Mouse (Mus musculus): Measurements from ENCODE around the gene Trio.

Trio gene

GRCm38 (mm10) chr15:27890666-27891065, 135.0 kb downstream of the Trio start:
- Histone ChIP-seq H3K36me3 (ENCODE audit: control insufficient read depth, insufficient read depth, low read length, poor library complexity, severe bottlenecking) (no peaks in the 10 kb centered on the region; the same call in 1 of the 2 replicates), H3K27me3 (ENCODE audit: control insufficient read depth, insufficient read depth, low read length, poor library complexity, severe bottlenecking) (no peaks in the 10 kb centered on the region)
- DNase-seq (ENCODE audit: low read depth, low spot score), result no peak

- DNase-seq (ENCODE audit: low read depth, low spot score), result no peak
- Histone ChIP-seq H3K27me3 (ENCODE audit: control insufficient read depth, insufficient read depth, low read length, poor library complexity, severe bottlenecking) (no peaks in the 10 kb centered on the region), H3K36me3 (ENCODE audit: control insufficient read depth, insufficient read depth, low read length, poor library complexity, severe bottlenecking) (no peaks in the 10 kb centered on the region; the same call in 1 of the 2 replicates)
Observed at GRCm38 (mm10) chr15:27888153-27888552, 137.5 kb downstream of the Trio start.

GRCm38 (mm10) chr15:27886992-27887391, 138.7 kb downstream of the Trio start:
- no peaks in the 10 kb centered on the region; the same call in 1 of the 2 replicates for H3K36me3 ChIP-seq (ENCODE audit: control insufficient read depth, insufficient read depth, low read length, poor library complexity, severe bottlenecking)
- no peak for DNase-seq (ENCODE audit: low read depth, low spot score)
- H3K27me3 ChIP-seq (ENCODE audit: control insufficient read depth, insufficient read depth, low read length, poor library complexity, severe bottlenecking), result no peaks in the 10 kb centered on the region

GRCm38 (mm10) chr15:27884347-27885250, 141.0 kb downstream of the Trio start:
- DNase-seq (ENCODE audit: low read depth, low spot score), result peak; percentile 88
- H3K36me3 ChIP-seq (ENCODE audit: control insufficient read depth, insufficient read depth, low read length, poor library complexity, severe bottlenecking), result no peaks in the 10 kb centered on the region; the same call in 1 of the 2 replicates
- no peaks in the 10 kb centered on the region for H3K27me3 ChIP-seq (ENCODE audit: control insufficient read depth, insufficient read depth, low read length, poor library complexity, severe bottlenecking)

GRCm38 (mm10) chr15:27883881-27884280, 141.8 kb downstream of the Trio start:
- no peak for DNase-seq (ENCODE audit: low read depth, low spot score)
- H3K27me3 ChIP-seq (ENCODE audit: control insufficient read depth, insufficient read depth, low read length, poor library complexity, severe bottlenecking), result no peaks in the 10 kb centered on the region
- no peaks in the 10 kb centered on the region; the same call in 1 of the 2 replicates for H3K36me3 ChIP-seq (ENCODE audit: control insufficient read depth, insufficient read depth, low read length, poor library complexity, severe bottlenecking)

- peak; percentile 84 for DNase-seq (ENCODE audit: low read depth, low spot score)
- H3K36me3 ChIP-seq (ENCODE audit: control insufficient read depth, insufficient read depth, low read length, poor library complexity, severe bottlenecking), result no peaks in the 10 kb centered on the region
- no peaks in the 10 kb centered on the region for H3K27me3 ChIP-seq (ENCODE audit: control insufficient read depth, insufficient read depth, low read length, poor library complexity, severe bottlenecking)
Observed at GRCm38 (mm10) chr15:27882898-27883297, 142.8 kb downstream of the Trio start.

GRCm38 (mm10) chr15:27877831-27878230, 147.8 kb downstream of the Trio start:
- DNase-seq (ENCODE audit: low read depth, low spot score), result no peak
- Histone ChIP-seq H3K27me3 (ENCODE audit: control insufficient read depth, insufficient read depth, low read length, poor library complexity, severe bottlenecking) (no peaks in the 10 kb centered on the region), H3K36me3 (ENCODE audit: control insufficient read depth, insufficient read depth, low read length, poor library complexity, severe bottlenecking) (no peaks in the 10 kb centered on the region)

GRCm38 (mm10) chr15:27876327-27876726, 149.3 kb downstream of the Trio start:
- DNase-seq (ENCODE audit: low read depth, low spot score), result no peak
- no peaks in the 10 kb centered on the region for H3K27me3 ChIP-seq (ENCODE audit: control insufficient read depth, insufficient read depth, low read length, poor library complexity, severe bottlenecking)
- H3K36me3 ChIP-seq (ENCODE audit: control insufficient read depth, insufficient read depth, low read length, poor library complexity, severe bottlenecking), result no peaks in the 10 kb centered on the region

- H3K36me3 ChIP-seq (ENCODE audit: control insufficient read depth, insufficient read depth, low read length, poor library complexity, severe bottlenecking), result no peaks in the 10 kb centered on the region
Observed at GRCm38 (mm10) chr15:27875753-27876152, 149.9 kb downstream of the Trio start.

GRCm38 (mm10) chr15:27873747-27874320, 151.8 kb downstream of the Trio start:
- Histone ChIP-seq H3K36me3 (ENCODE audit: control insufficient read depth, insufficient read depth, low read length, poor library complexity, severe bottlenecking) (no peaks in the 10 kb centered on the region), H3K27me3 (ENCODE audit: control insufficient read depth, insufficient read depth, low read length, poor library complexity, severe bottlenecking) (no peaks in the 10 kb centered on the region)
- DNase-seq (ENCODE audit: low read depth, low spot score), result no peak

More at GRCm38 (mm10) chr15:27875753-27876152, 149.9 kb downstream of the Trio start:
- DNase-seq (ENCODE audit: low read depth, low spot score), result no peak
- H3K27me3 ChIP-seq (ENCODE audit: control insufficient read depth, insufficient read depth, low read length, poor library complexity, severe bottlenecking), result no peaks in the 10 kb centered on the region

GRCm38 (mm10) chr15:27872286-27872685, 153.4 kb downstream of the Trio start:
- H3K27me3 ChIP-seq (ENCODE audit: control insufficient read depth, insufficient read depth, low read length, poor library complexity, severe bottlenecking), result no peaks in the 10 kb centered on the region
- no peak for DNase-seq (ENCODE audit: low read depth, low spot score)

GRCm38 (mm10) chr15:27871708-27872107, 153.9 kb downstream of the Trio start:
- Histone ChIP-seq H3K27me3 (ENCODE audit: control insufficient read depth, insufficient read depth, low read length, poor library complexity, severe bottlenecking) (no peaks in the 10 kb centered on the region), H3K36me3 (ENCODE audit: control insufficient read depth, insufficient read depth, low read length, poor library complexity, severe bottlenecking) (no peaks in the 10 kb centered on the region)
- no peak for DNase-seq (ENCODE audit: low read depth, low spot score)

More at GRCm38 (mm10) chr15:27872286-27872685, 153.4 kb downstream of the Trio start:
- no peaks in the 10 kb centered on the region for H3K36me3 ChIP-seq (ENCODE audit: control insufficient read depth, insufficient read depth, low read length, poor library complexity, severe bottlenecking)

GRCm38 (mm10) chr15:27871260-27871659, 154.4 kb downstream of the Trio start:
- Histone ChIP-seq H3K27me3 (ENCODE audit: control insufficient read depth, insufficient read depth, low read length, poor library complexity, severe bottlenecking) (no peaks in the 10 kb centered on the region), H3K36me3 (ENCODE audit: control insufficient read depth, insufficient read depth, low read length, poor library complexity, severe bottlenecking) (no peaks in the 10 kb centered on the region)
- no peak for DNase-seq (ENCODE audit: low read depth, low spot score)

GRCm38 (mm10) chr15:27869001-27869400, 156.6 kb downstream of the Trio start:
- Histone ChIP-seq H3K27me3 (ENCODE audit: control insufficient read depth, insufficient read depth, low read length, poor library complexity, severe bottlenecking) (no peaks in the 10 kb centered on the region), H3K36me3 (ENCODE audit: control insufficient read depth, insufficient read depth, low read length, poor library complexity, severe bottlenecking) (no peaks in the 10 kb centered on the region)
- DNase-seq (ENCODE audit: low read depth, low spot score), result no peak

GRCm38 (mm10) chr15:27867831-27868230, 157.8 kb downstream of the Trio start:
- no peaks in the 10 kb centered on the region for H3K36me3 ChIP-seq (ENCODE audit: control insufficient read depth, insufficient read depth, low read length, poor library complexity, severe bottlenecking)
- no peak for DNase-seq (ENCODE audit: low read depth, low spot score)
- H3K27me3 ChIP-seq (ENCODE audit: control insufficient read depth, insufficient read depth, low read length, poor library complexity, severe bottlenecking), result no peaks in the 10 kb centered on the region
